Mouse (Mus musculus): ENCODE results near the gene Snip1.

The Snip1 gene

DNA sequence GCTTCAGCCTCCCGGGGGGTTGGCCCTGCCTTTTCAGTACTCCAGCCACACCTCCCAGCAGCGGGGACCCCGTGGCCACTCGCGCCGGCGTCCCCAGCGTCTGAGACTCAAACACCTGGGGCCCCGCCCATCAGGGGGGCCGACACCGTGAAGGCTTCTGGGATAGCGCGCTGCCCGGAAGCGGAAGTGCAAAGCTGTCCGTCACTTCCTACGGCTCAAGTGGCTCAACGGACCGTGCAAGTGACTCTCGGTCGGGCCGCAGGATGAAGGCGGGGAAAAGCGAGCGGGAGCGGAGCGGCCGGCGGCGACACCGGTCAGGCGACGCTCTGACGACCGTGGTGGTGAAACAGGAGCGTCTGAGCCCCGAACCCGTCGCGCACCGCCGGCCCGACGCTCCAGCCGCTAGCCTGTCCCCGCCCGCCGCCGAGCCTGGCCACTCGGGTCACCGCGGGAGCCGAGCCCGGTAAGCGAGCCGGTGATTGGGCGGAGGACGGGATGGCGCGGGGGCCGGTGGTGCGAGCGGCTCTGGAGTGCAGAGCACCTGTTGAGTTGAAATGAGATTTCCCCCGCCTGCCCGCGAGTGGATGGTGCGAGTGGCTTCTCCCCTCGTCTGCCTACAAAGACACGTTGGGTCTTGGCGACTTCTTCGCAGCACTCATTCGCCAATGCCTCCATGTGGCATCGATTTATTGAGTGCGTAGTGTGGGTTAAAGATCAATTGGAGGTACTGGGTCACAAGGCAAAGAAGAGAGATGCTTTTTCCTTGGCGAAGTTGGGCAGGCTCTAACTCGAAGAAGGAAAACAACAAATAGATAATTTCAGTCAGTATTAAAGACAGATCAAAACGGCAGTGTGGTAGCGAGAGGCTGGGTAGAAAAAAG, at the start of gene Snip1:
Snip1 (plus strand) TSS at position 183 of the 881 bp plus-strand sequence.
- in situ Hi-C loops (cut with MboI; ENCODE audit: unreplicated experiment in 2 of 2) = loop anchor here (10.0 to 25.0 kb wide), 3 partner anchors 354 to 1132 kb away; partner anchors contain the start of genes Fhl3 (in 1 of the 2) and Sf3a3 (in 1 of the 2)

DNA sequence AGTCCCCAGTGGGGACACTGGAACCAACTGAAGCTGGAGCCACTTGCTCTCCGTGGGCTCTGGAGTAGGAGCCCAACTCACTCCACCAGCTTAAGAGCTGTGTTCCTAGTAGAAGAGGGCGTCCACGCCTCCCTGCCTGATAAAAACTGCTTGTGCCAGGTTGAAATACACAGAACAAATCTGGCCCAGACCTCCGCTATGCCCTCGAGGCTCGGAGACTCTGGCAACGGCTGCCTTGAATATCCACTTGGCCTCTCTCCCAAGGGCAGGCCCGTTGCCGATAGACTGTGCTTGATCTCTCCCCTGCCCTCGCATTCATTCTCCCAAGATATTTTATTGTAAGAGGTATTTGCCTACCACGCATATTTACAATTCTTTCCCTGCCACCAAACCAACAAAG, 49.0 kb upstream of the Snip1 start:
- in situ Hi-C loops (cut with MboI; ENCODE audit: unreplicated experiment in 2 of 2) = loop anchor here in 1 of 2 experiments (5.0 kb wide), 1 partner anchor 35 kb away; no protein-coding TSS in a partner anchor

- in situ Hi-C loops (cut with MboI; ENCODE audit: unreplicated experiment in 2 of 2) = loop anchor here in 1 of 2 experiments (5.0 kb wide), 1 partner anchor 79 kb away; no protein-coding TSS in a partner anchor
Measured at GRCm38 (mm10) chr4:125020780-125021538, 45.5 kb upstream of the Snip1 start.

GRCm38 (mm10) chr4:125029891-125030614, 36.4 kb upstream of the Snip1 start:
- in situ Hi-C loops (cut with MboI; ENCODE audit: unreplicated experiment in 2 of 2) = no loop called here

GRCm38 (mm10) chr4:125034341-125034740, 32.1 kb upstream of the Snip1 start:
- in situ Hi-C loops (cut with MboI; ENCODE audit: unreplicated experiment in 2 of 2) = no loop called here

DNA sequence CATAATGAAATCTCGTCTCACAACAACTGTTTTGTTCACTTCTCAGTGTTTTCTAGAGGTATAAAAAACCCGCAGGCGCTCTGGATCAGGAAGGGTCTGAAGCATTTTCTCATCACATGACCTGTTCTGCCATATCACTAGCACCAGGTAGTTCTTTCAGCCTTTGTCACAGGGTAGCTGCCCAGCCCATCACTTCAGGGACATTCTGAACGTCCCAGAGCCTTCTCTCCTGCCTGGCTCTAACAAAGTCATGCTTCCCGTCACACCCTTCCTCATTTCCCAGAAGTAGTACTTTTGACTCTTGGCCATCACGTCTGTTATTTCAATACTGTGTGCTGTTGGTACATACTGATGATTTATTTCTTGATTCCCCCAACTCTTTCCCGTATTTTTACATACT, 22.0 kb upstream of the Snip1 start:
- in situ Hi-C loops (cut with MboI; ENCODE audit: unreplicated experiment in 2 of 2) = no loop called here

DNA sequence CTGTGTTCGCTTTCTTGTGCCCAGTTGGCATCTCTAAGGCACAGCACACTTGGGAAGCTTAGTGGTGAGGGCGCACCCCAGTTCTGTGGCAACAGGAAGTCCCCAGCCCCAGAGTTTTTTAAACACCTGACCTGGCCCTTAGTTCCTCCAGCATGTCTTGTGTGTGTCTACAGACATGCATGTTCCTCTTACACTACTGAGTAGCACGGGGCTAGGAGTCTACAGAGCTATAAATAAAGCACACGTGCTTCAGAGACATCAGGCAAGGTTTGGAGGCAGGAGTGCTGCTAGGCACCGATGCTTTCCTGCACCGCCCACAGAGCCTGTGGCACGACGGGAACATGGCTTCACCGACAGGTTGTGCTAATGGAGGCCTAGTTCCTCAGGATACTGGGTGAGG, 11.1 kb upstream of the Snip1 start:
- in situ Hi-C loops (cut with MboI; ENCODE audit: unreplicated experiment in 2 of 2) = loop anchor here (5.0 to 25.0 kb wide), 3 partner anchors 113 to 1118 kb away; partner anchors contain the start of genes Fhl3 (in 1 of the 2) and Sf3a3 (in 1 of the 2)

DNA sequence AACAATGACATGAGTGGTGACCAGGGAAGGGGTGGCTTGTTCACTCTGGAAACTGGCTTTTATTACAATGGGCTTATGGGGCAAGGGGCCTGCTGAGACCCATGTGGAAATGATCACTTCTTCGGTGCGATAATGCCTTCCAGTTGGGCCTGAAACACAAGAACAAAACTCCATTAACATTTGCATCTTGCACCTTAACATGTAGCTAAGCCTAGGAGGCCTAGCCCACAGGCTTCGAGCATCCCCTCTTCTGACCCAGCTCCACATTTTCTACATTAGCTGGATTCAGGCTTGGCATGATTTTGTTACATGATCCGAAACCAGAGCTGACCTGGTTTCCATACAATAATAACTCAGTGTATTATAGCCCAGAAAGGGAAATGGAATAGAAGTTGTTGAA, 10.0 kb upstream of the Snip1 start:
- in situ Hi-C loops (cut with MboI; ENCODE audit: unreplicated experiment in 2 of 2) = loop anchor here (5.0 to 25.0 kb wide), 3 partner anchors 114 to 1119 kb away; partner anchors contain the start of genes Fhl3 (in 1 of the 2) and Sf3a3 (in 1 of the 2)

DNA sequence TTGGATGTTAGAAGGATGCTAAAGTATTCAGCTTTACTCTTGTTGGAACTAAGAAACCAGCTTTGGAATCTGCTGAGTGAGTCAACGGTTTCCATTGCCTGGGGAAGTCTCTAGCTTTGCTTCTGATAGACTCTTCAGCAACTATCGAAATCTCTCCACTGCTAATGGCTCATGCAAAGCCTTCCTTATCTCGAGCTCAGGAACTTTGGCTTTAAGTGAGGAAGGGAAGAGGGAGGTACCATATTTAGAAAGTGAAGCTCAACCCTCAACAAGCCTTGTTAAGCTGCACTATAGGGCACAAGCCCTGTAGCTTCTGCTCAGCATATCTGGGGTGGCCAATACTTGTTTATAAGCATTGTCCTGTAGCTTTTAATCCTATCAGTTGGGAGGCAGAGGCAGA, 9.2 kb upstream of the Snip1 start:
- in situ Hi-C loops (cut with MboI; ENCODE audit: unreplicated experiment in 2 of 2) = loop anchor here (5.0 to 25.0 kb wide), 3 partner anchors 115 to 1120 kb away; partner anchors contain the start of genes Fhl3 (in 1 of the 2) and Sf3a3 (in 1 of the 2)

DNA sequence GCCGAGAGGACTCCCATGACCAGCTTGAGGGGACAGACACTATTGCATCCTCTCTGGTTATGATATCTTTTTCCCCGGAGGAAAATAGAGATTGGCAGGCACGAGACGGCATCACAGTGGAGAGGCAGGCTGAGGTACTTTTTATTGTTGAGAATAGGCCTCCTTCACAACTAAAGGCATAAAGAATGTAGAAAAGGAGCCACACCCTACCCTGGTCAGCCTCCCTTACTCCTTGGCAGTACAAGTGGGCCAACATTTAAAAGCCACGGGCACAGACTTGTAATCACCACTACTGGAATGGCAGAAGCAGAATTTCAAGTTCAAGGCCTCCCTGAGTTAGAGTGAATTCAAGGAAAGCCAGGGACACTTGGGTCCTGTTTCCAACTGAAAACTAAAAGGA, 8.4 kb upstream of the Snip1 start:
- in situ Hi-C loops (cut with MboI; ENCODE audit: unreplicated experiment in 2 of 2) = loop anchor here (5.0 to 25.0 kb wide), 3 partner anchors 116 to 1121 kb away; partner anchors contain the start of genes Fhl3 (in 1 of the 2) and Sf3a3 (in 1 of the 2)

DNA sequence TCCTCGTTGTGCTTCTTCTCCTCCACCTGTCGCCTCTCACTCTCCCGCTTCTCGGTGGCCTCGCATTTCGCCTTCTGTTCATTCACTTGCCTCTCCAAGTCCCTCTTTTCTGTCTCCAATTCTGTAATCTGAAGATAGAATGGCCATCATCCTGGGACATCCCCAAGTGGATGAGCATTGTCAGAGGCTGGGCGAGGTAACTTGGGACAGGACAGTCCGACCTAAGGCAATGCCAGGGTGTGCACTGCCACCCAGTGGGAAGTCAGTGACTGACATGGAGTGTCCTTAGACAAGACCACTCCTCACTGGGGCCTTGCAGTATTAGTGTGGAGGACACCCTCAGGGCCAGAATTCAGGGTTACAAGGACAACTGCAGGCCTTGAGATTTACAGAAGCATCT, 7.4 kb upstream of the Snip1 start:
- in situ Hi-C loops (cut with MboI; ENCODE audit: unreplicated experiment in 2 of 2) = loop anchor here (5.0 to 25.0 kb wide), 3 partner anchors 117 to 1122 kb away; partner anchors contain the start of genes Fhl3 (in 1 of the 2) and Sf3a3 (in 1 of the 2)

- in situ Hi-C loops (cut with MboI; ENCODE audit: unreplicated experiment in 2 of 2) = loop anchor here (10.0 to 25.0 kb wide), 3 partner anchors 352 to 1129 kb away; partner anchors contain the start of genes Fhl3 (in 1 of the 2) and Sf3a3 (in 1 of the 2)
Measured at GRCm38 (mm10) chr4:125063829-125064228, 2.6 kb upstream of the Snip1 start.

DNA sequence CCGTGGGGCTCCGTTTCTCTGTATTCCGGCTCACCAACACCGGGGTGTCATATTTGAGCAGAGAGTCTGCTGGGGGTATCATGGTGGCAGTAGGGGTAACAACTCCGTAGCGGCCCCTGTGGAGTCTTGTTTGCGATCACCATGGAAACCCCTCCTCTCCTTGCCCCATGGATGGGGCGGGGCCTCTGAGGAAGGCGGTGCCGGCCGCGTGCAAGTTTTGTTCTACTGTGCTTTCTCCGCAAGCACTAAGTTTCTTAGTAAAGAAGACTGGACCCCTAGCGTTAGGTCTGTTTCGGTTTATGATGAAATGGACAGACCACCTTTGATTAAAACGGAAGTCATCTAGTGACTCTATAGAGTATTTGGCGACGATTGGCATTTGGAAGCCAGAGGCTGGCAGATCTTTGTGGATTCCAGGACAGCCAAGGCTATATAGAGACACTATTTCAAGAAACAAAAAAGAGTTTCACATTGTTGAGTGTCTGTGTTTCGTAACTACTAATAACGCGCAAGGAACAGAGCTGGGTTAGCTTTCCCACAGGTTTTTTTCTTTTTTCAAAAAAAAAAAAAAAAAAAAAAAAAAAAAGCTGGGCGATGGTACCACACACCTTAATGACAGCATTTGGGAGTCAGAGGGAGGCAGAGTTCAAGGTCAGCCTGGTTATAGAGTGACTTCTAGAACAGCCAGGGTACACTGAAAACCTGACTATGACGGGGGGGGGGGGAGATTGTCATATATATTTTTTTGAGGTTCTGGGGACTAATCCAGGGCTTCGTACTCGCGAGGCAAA, 760 bp upstream of the Snip1 start, which contains the start of gene Dnali1:
Dnali1 (minus strand) TSS at position 187 of the 791 bp plus-strand sequence.
- in situ Hi-C loops (cut with MboI; ENCODE audit: unreplicated experiment in 2 of 2) = loop anchor here (10.0 to 25.0 kb wide), 3 partner anchors 353 to 1131 kb away; partner anchors contain the start of genes Fhl3 (in 1 of the 2) and Sf3a3 (in 1 of the 2)

- in situ Hi-C loops (cut with MboI; ENCODE audit: unreplicated experiment in 2 of 2) = no loop called here
Measured at GRCm38 (mm10) chr4:125077700-125078099, 11.2 kb downstream of the Snip1 start.

- in situ Hi-C loops (cut with MboI; ENCODE audit: unreplicated experiment in 2 of 2) = no loop called here
Measured at GRCm38 (mm10) chr4:125078698-125079097, 12.2 kb downstream of the Snip1 start.

DNA sequence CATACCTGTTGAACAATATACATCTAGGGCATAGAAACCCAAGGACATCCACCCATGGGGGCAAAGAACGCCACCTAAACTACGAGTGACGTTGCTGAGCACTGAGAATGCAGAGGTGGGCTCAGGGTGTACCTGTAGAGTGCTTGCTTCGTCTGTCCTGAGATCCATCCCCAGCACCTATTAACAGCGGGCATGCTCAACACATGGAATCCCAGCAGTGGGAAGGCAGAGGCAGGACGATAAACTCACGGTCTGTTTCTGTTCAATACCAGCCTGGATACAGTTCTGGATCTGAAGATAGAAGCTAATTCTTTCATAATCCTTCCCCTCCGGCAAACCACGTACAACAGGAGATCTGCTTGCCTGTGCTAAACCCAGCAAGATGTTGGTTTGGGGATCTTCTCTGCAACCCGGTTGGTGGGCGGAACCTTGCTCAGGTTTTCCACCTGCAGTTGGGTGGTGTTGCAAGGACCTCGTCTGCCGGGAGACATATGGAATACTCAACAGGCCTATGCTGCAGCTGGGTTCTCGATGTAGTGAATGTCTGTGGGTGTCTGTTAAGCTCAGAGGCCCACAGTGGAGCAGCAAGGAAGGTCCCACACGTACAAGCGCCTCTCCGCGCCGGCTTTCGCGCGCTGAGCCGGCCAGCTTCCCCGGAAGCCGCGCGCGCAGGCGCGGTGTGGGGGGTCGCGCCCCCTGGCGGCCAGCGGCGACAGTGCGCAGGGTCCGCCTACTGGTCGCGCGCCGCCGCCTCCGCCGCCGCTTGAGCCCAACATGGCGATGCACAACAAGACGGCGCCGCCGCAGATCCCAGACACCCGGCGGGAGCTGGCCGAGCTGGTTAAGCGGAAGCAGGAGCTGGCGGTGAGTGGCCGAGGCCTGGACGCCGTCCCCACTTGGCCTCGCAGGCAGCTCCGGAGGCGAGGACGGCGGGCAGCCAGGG, 18.2 kb downstream of the Snip1 start, which contains the start of gene Meaf6:
Meaf6 (plus strand) TSS at position 732 of the 943 bp plus-strand sequence.
- in situ Hi-C loops (cut with MboI; ENCODE audit: unreplicated experiment in 2 of 2) = loop anchor here in 1 of 2 experiments (10.0 kb wide), 1 partner anchor 1140 kb away; no protein-coding TSS in a partner anchor

DNA sequence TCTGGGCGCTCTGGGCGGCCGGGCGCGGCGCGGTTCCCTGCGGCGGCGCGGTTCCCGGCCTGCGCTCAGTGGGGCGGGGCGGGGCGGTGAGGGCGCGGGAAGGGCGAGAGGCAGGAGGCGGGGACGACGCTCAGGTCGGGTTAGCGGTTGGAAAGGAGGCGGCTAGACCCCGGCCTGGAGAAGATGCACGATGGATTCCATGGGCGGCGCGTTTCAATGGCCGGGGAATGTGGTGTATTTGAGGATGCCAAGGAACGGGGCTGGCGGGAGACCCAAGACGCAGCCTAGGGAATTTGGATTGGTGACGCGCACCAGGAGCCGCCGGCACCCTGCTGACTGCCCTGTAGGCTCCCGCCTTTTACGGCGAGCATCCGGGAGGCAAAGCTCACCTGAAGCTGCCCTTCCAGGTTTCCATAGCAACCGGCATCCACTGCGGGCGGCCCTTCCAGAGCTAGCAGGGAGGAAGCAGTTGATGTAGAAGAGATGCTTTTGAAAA, 18.9 kb downstream of the Snip1 start:
- in situ Hi-C loops (cut with MboI; ENCODE audit: unreplicated experiment in 2 of 2) = loop anchor here in 1 of 2 experiments (10.0 kb wide), 1 partner anchor 1141 kb away; no protein-coding TSS in a partner anchor

Measured in v-Abl transformed pro-B cells (cell line).